Mouse (Mus musculus): ENCODE measurements around the gene Cipc. TPM values are rescaled to one million over a fixed set of nuclear protein-coding genes. Genes with fewer than 3 reads are reported as not detected.

Gene Cipc
- total RNA-seq, 2 experiments from 2014 or later, result 34.1 to 39.3 TPM

DNA sequence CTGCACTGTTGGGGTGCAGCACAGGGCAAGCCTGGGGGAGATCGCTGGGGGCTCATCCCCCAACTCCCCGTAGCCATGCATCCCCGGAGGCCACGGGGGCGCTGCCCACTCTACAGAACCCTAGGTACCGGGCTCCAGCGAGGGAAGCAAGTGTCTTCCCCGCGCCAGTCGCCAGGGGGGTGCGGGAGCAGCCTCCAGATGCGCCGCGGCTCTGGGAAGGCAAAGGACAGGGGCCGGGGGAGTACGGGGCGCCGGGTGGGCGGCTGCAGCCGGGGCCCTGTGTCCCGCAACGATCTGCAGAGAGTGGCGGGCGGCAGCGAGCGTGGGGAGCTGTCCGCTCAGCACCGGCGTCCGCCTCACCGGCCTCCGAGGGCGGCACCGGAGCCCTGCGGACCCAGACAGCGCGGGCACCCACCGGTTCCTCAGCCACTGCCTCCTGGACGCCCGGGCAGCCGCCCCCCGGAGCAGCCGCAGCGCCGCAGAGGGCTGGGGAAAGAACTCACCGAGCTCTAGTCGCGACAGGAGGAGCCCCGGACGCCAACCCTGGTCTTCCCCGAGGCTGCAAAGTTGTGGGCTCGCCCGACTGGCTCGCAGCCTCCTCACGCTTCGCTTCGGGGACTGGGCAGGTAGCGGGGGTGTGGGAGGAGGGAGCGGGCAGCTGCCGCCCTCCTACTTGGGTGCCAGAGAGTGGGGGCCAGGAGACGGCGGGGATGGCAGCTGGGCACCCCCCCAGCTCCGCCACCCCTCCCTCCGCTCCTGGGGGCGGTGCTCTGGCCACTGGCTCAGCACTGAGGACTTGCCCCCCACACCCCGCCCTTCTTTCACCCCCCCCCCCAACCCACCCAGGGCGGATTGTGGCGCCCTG lies 43.3 kb downstream of the Cipc start, which contains the start of gene Zdhhc22:
Gene Zdhhc22, minus strand, starts transcription at position 541 of the 865 bp plus-strand sequence.
- peak; percentile 67 for DNase-seq

- DNase-seq, result no peak
Measured at GRCm38 (mm10) chr12:86990755-86991110, 43.9 kb downstream of the Cipc start.

- peak; percentile 47 for DNase-seq
Measured at GRCm38 (mm10) chr12:86994166-86994565, 47.3 kb downstream of the Cipc start.

GRCm38 (mm10) chr12:86994776-86995175 lies 47.9 kb downstream of the Cipc start:
- no peak for DNase-seq

- DNase-seq, result no peak
Measured at GRCm38 (mm10) chr12:86995931-86996330, 49.1 kb downstream of the Cipc start.

DNA sequence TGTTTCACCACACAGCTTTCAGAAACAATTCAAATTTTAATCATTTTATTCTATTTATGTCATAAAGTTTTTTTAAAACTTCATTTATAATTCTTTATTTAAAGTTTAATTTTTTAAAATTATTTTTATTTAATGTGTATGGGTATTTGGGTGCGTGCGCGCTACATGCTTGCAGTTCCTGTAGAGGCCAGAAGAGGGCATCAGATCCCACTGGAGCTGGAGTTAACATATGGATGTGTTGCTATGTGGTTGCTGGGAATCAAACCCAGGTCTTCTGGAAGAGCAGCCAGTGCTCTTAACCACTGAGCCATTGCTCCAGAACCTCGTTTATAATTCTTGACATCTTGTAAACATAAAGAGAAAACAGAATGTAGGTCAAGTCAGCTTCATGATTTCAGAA lies 51.9 kb downstream of the Cipc start:
- DNase-seq, result no peak

GRCm38 (mm10) chr12:86999283-86999820 lies 52.5 kb downstream of the Cipc start:
- DNase-seq, result peak; percentile 61

DNA sequence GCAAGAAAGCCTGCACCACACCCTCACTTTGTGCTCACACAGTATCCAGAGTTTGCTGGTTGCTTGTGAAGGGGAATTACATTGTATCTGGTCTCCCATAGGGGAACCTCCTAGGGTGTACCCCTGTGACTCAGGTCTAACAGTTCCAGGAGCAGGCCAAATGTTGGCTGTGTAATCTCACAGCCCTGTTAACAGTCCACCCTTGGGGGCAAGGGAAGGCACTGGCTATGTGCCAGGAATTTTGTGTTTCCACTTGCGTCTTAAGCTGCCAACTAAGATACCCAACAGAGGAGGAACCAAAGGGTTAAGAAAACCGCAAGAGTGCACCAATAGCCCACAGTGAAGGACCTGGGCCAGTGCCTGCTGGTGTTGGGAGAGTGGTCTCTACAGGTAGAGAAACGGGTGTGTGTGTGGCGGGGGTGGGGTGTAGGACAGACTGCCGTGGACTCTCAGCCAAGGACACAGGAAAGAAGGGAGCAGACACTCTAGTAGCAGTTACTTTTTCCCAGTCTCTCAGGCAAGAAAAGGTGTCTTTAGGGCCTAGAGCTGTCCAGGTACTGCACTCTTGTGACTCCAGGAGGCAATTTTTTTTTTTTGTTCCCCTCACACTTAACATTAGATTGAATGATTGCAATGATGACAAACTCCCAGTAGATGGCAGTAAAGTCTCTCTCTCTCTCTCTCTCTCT lies 53.5 kb downstream of the Cipc start:
- peak; percentile 29 for DNase-seq

DNA sequence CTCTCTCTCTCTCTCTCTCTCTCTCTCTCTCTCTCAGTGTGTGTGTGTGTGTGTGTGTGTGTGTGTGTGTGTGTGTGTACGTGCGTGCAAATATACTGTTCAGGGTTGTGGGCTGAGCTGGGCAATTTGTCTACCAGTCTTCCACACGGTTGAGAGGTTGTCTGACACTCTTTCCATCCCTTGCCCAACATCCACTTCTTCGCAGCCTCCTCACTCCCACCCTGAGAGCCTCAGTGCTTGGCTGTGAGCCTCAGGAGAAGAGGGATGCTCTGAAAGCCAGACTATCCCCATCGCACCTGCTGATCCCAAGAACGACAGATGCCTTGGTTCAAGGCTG lies 54.0 kb downstream of the Cipc start:
- DNase-seq, result no peak

- no peak for DNase-seq
Measured at GRCm38 (mm10) chr12:87002209-87002608, 55.4 kb downstream of the Cipc start.

DNA sequence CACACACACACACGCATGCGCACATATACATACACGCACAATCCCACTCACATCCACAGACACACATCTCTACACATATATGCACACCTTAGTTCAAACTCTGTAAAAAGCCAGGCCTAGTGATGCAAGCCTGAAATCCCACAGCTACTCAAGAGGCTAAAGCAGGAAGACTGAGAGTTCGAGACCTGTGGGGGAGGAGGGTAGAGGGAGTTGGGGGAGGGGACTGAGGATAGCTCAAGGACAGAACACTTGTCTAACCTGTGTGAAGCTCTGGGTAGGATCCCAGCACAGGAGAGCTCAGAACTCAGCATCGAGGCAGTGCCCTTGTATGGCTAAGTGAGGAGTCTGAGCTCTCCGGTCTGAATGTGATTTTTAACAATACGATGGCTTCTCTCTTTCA lies 56.0 kb downstream of the Cipc start:
- no peak for DNase-seq

- no peak for DNase-seq
Measured at GRCm38 (mm10) chr12:87003606-87004005, 56.8 kb downstream of the Cipc start.

GRCm38 (mm10) chr12:87004596-87004995 lies 57.8 kb downstream of the Cipc start:
- DNase-seq, result no peak

Other genes with a start within 250 kb of the Cipc start
- gene Angel1, start 220.6 kb upstream of the Cipc start, total RNA-seq (2021), result 1 to 10 TPM; 5.2 to 5.3 TPM
- not detected for gene Lrrc74a, start 212.7 kb upstream of the Cipc start, total RNA-seq (2021)
- gene Irf2bpl, start 62.2 kb upstream of the Cipc start, total RNA-seq (2021), result 10 to 100 TPM; 85.8 to 86.2 TPM
- not detected for gene Zdhhc22, start 43.4 kb downstream of the Cipc start, total RNA-seq (2021)
- gene Tmem63c, start 74.3 kb downstream of the Cipc start, total RNA-seq (2021), result under 1 TPM; 0.18 to 0.50 TPM
- gene Ngb, start 155.5 kb downstream of the Cipc start, total RNA-seq (2021), result not detected
- 10 to 100 TPM; 51.8 to 53.9 TPM for gene Gstz1, start 200.1 kb downstream of the Cipc start, total RNA-seq (2021)
- gene Pomt2, start 200.9 kb downstream of the Cipc start, total RNA-seq (2021), result 10 to 100 TPM; 10.7 to 11.9 TPM